Comparison of ENCODE assay signal across 21 mouse cellular contexts in the genomic region with DNA sequence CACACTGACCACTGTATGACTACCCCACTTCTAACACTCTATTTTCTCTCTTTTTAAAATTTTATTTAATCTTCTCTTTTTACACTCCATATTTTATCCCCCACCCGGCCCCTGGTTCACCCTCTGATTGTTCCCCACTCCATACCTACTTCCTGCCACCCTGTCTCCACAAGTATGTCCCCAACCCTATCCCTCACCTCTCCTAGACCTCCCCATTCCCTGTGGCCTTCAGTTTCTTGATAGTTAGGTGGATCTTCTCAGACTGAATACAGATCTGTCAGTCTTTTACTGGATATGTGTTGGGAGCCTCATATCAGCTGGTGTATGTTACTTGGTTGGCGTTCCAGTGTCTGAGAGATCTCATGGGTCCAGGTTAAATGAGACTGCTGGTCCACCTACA. TPM values are rescaled to one million over a fixed set of nuclear protein-coding genes. Genes with fewer than 3 reads are reported as not detected.
"Had no signal": no experiment of that assay in that cellular context is flagged by ENCODE, and none has a peak within 500 bp of the region (broad histone marks: within the 10 kb centered on the region; RNA-seq: fewer than 3 reads in every experiment).

No protein-coding gene starts in this region.

- H3K27ac ChIP-seq: liver, embryonic 15.5 days; lung, embryonic 15.5 days; macrophage; midbrain, embryonic 13.5 days; neural tube, embryonic 13.5 days; neural tube, embryonic 15.5 days; stomach, embryonic 15.5 days; stomach, postnatal 0 days had no signal

- H3K4me3 ChIP-seq: liver, embryonic 15.5 days; lung, embryonic 15.5 days; megakaryocyte, embryonic 14.5 days; midbrain, embryonic 13.5 days; neural tube, embryonic 13.5 days; neural tube, embryonic 15.5 days; stomach, embryonic 15.5 days had no signal

- DNase-seq: liver, postnatal 0 days; lung, adult 2 months; lung, postnatal 14 days; lung, postnatal 36 days; right cerebral cortex, postnatal 14 days; thymus, adult 2 months; thymus, postnatal 25 days; thymus, postnatal 4 days had no signal

- H3K9me3 ChIP-seq: liver, embryonic 15.5 days; lung, embryonic 15.5 days; megakaryocyte, embryonic 14.5 days; midbrain, embryonic 13.5 days; neural tube, embryonic 13.5 days; neural tube, embryonic 15.5 days; stomach, embryonic 15.5 days had no signal

- H3K4me1 ChIP-seq: liver, embryonic 15.5 days; lung, embryonic 15.5 days; midbrain, embryonic 13.5 days; neural tube, embryonic 13.5 days; neural tube, embryonic 15.5 days; stomach, embryonic 15.5 days had no signal

- H3K27me3 ChIP-seq: liver, embryonic 15.5 days; lung, embryonic 15.5 days; megakaryocyte, embryonic 14.5 days; midbrain, embryonic 13.5 days; neural tube, embryonic 13.5 days; neural tube, embryonic 15.5 days; stomach, embryonic 15.5 days had no signal

- H3K4me2 ChIP-seq: liver, embryonic 15.5 days; lung, embryonic 15.5 days; midbrain, embryonic 11.5 days; midbrain, embryonic 13.5 days; neural tube, embryonic 13.5 days; neural tube, embryonic 15.5 days; stomach, embryonic 15.5 days had no signal

- H3K9ac ChIP-seq: liver, embryonic 15.5 days; liver, postnatal 0 days; lung, embryonic 15.5 days; midbrain, embryonic 13.5 days; neural tube, embryonic 13.5 days; neural tube, embryonic 15.5 days; stomach, embryonic 15.5 days had no signal

- H3K36me3 ChIP-seq: liver, embryonic 15.5 days; lung, embryonic 15.5 days; midbrain, embryonic 13.5 days; neural tube, embryonic 13.5 days; neural tube, embryonic 15.5 days; stomach, embryonic 15.5 days had no signal

- ATAC-seq: liver, postnatal 0 days; lung, postnatal 0 days; midbrain, embryonic 13.5 days had no signal

RNA-seq across cellular contexts. Expression of a gene that starts 1.7 kb away (rescaled TPM):
- total RNA-seq: midbrain, postnatal 0 days had no signal
- polyA plus RNA-seq: testis, adult 2 months had no signal

RNA-seq across cellular contexts. Expression of a gene that starts 27.9 kb away (rescaled TPM):
- polyA plus RNA-seq: midbrain, embryonic 11.5 days had no signal
